Mouse (Mus musculus) C2C12 (cell line): ENCODE results near the gene Hoxd11. TPM values are rescaled to one million over a fixed set of nuclear protein-coding genes. Genes with fewer than 3 reads are reported as not detected.

ENCODE experiments used
- H3K27me3 ChIP-seq: one replicate; pipeline ENCODE4 v1.6.1; 2011; ENCODE audit not compliant: control insufficient read depth, insufficient read depth, insufficient read length
- H3K36me3 ChIP-seq: one replicate; pipeline ENCODE4 v1.6.1; 2011; ENCODE audit not compliant: control insufficient read depth, insufficient read depth
- H3K4me3 ChIP-seq: one replicate; pipeline ENCODE4 v1.5.1; 2011; ENCODE audit warnings: mild to moderate bottlenecking, control low read depth; ENCODE audit not compliant: poor library complexity, insufficient read depth, severe bottlenecking
- H3K79me2 ChIP-seq: one replicate; pipeline ENCODE4 v1.6.1; 2011; ENCODE audit not compliant: control insufficient read depth, insufficient read depth
- H3K79me3 ChIP-seq: one replicate; pipeline ENCODE4 v1.6.1; 2011; ENCODE audit warnings: low read depth, control low read depth
- H3ac ChIP-seq: one replicate; pipeline ENCODE3; 2011; ENCODE audit warnings: low read depth; ENCODE audit not compliant: control insufficient read depth, insufficient read length
- CEBPB ChIP-seq: IDR thresholded peaks from one replicate; pipeline ENCODE4 v1.6.1; 2011; ENCODE audit warnings: low read depth, mild to moderate bottlenecking, control low read depth, moderate library complexity
- CTCF ChIP-seq: IDR thresholded peaks from one replicate; pipeline ENCODE4 v1.5.1; 2011; ENCODE audit not compliant: control insufficient read depth, insufficient read depth, insufficient read length
- FOSL1 ChIP-seq: IDR thresholded peaks from one replicate; pipeline ENCODE4 v1.8.0; 2011; ENCODE audit warnings: mild to moderate bottlenecking, low read length; ENCODE audit not compliant: poor library complexity, insufficient read depth, severe bottlenecking
- MAX ChIP-seq: IDR thresholded peaks from one replicate; pipeline ENCODE4 v1.6.1; 2011; ENCODE audit warnings: mild to moderate bottlenecking, control low read depth
- MYOD1 ChIP-seq: IDR thresholded peaks from one replicate; pipeline ENCODE4 v1.6.1; 2011; ENCODE audit warnings: low read depth; ENCODE audit not compliant: control insufficient read depth, insufficient read length
- MYOG ChIP-seq: IDR thresholded peaks from one replicate; pipeline ENCODE4 v1.6.1; 2011; ENCODE audit not compliant: control insufficient read depth, insufficient read length; ENCODE audit errors: extremely low read depth
- USF1 ChIP-seq: IDR thresholded peaks from one replicate; pipeline ENCODE4 v1.6.1; 2011; ENCODE audit warnings: low read depth, mild to moderate bottlenecking, control low read depth, moderate library complexity
- polyA plus RNA-seq: library from polyadenylated mRNA; unstranded; fragments of >200 nt; fragmentation: generic; extraction: Trizol; gene quantifications from one replicate; pipeline ENCODE4 v1.2.1, GENCODE M21; 2012; ENCODE audit warnings: missing spikeins

Gene Hoxd11
- polyA plus RNA-seq, 1 experiment, result not detected

- Histone ChIP-seq H3ac (no peak overlapping the region), H3K79me2 (no peaks in the 10 kb centered on the region), H3K79me3 (no peaks in the 10 kb centered on the region), H3K4me3 (no peak overlapping the region), H3K36me3 (no peaks in the 10 kb centered on the region), H3K27me3 (peaks cover 86% of the 10 kb centered on the region)
- no peak for TF ChIP-seq MAX
- TF ChIP-seq CEBPB, result no peak
- TF ChIP-seq CTCF, result no peak
- no peak for TF ChIP-seq FOSL1
- no peak for TF ChIP-seq MYOG
- TF ChIP-seq USF1, result no peak
- TF ChIP-seq MYOD1, result no peak
These were observed 16.6 kb downstream of the Hoxd11 start for GRCm38 (mm10) chr2:74695813-74696430.

- Histone ChIP-seq H3K79me2 (no peaks in the 10 kb centered on the region), H3K79me3 (no peaks in the 10 kb centered on the region), H3K36me3 (no peaks in the 10 kb centered on the region), H3ac (no peak overlapping the region), H3K4me3 (no peak overlapping the region), H3K27me3 (peaks cover 80% of the 10 kb centered on the region)
- no peak for TF ChIP-seq CTCF
These were observed 17.3 kb downstream of the Hoxd11 start for GRCm38 (mm10) chr2:74696442-74697335.

- no peak within 1 kb of the TSS for H3ac ChIP-seq
- peaks cover 71% of the 10 kb centered on the region for H3K27me3 ChIP-seq
- no peaks in the 10 kb centered on the region for H3K79me2 ChIP-seq
- no peaks in the 10 kb centered on the region for H3K36me3 ChIP-seq
- TF ChIP-seq CEBPB (no peak), MYOD1 (no peak), MYOG (no peak), CTCF (no peak), FOSL1 (no peak), MAX (no peak), USF1 (no peak)
- no peaks in the 10 kb centered on the region for H3K79me3 ChIP-seq
- no peak within 1 kb of the TSS for H3K4me3 ChIP-seq
These were observed 18.3 kb downstream of the Hoxd11 start, which contains the start of gene Hoxd9 for GRCm38 (mm10) chr2:74697567-74698121. Gene Hoxd9 (plus strand): TSS chr2:74697727.

GRCm38 (mm10) chr2:74698201-74699052 is 19.1 kb downstream of the Hoxd11 start:
- no peak for TF ChIP-seq MYOG
- TF ChIP-seq MAX, result no peak
- no peak for TF ChIP-seq CEBPB
- no peak for TF ChIP-seq USF1
- no peak for TF ChIP-seq FOSL1
- no peak for TF ChIP-seq MYOD1
- TF ChIP-seq CTCF, result no peak
- H3K27me3 ChIP-seq, result peaks cover 63% of the 10 kb centered on the region
- no peaks in the 10 kb centered on the region for H3K79me2 ChIP-seq
- H3ac ChIP-seq, result no peak overlapping the region
- H3K36me3 ChIP-seq, result no peaks in the 10 kb centered on the region
- H3K79me3 ChIP-seq, result no peaks in the 10 kb centered on the region
- no peak overlapping the region for H3K4me3 ChIP-seq

GRCm38 (mm10) chr2:74699053-74699430 is 19.7 kb downstream of the Hoxd11 start:
- TF ChIP-seq CEBPB (no peak), CTCF (no peak), MAX (no peak), MYOD1 (no peak), MYOG (no peak), FOSL1 (no peak), USF1 (no peak)
- Histone ChIP-seq H3K79me2 (no peaks in the 10 kb centered on the region), H3K4me3 (no peak overlapping the region), H3K36me3 (no peaks in the 10 kb centered on the region), H3K79me3 (no peaks in the 10 kb centered on the region), H3ac (no peak overlapping the region), H3K27me3 (peaks cover 62% of the 10 kb centered on the region)
